Mouse (Mus musculus): ENCODE data around the gene Gng13.

DNA sequence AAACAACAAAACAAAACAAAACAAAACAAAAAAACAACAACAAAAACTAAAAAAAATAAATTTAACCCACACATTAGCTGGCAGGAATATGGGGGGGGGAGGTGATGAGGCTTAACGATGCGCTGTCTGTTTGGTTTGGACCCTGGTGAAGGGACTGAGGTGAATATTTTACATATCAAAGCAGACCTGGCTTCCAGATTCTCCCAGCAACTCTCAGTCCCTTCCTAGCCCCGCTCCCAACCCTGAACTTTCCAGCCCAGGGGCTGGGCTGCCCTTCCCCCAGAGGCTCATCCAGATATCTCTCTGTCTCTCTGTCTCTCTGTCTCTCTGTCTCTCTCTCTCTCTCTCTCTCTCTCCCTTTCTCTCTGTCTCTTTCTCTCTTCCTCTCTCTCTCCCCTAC lies 45.6 kb downstream of the Gng13 start:
- TF ChIP-seq USF1 (IDR thresholded peaks at IDR 0.05; ENCODE audit: low read depth) (no peak), SRF (IDR thresholded peaks at IDR 0.05; ENCODE audit: control insufficient read depth, insufficient read length, low read depth) (no peak), POLR2A (IDR thresholded peaks at IDR 0.05; ENCODE audit: insufficient read length, low read depth) (no peak), MYOD1 (IDR thresholded peaks at IDR 0.05; ENCODE audit: control insufficient read depth in 1 of 3, insufficient read length in 2 of 3, low read depth in 2 of 3) (no peak), MYOG (IDR thresholded peaks at IDR 0.05; ENCODE audit: control insufficient read depth in 1 of 3, insufficient read depth in 1 of 3, insufficient read length in 2 of 3, low read depth in 2 of 3) (no peak), TCF3 (IDR thresholded peaks at IDR 0.05; ENCODE audit: insufficient read length, low read depth) (no peak), TCF12 (IDR thresholded peaks at IDR 0.05; ENCODE audit: insufficient read depth, poor library complexity, severe bottlenecking) (no peak), CEBPB (IDR thresholded peaks at IDR 0.05; ENCODE audit: insufficient read depth, poor library complexity, severe bottlenecking) (no peak), MAX (IDR thresholded peaks at IDR 0.05; ENCODE audit: low read depth) (no peak), POLR2AphosphoS2 (IDR thresholded peaks at IDR 0.05; ENCODE audit: insufficient read length, low read depth) (no peak), E2F4 (IDR thresholded peaks at IDR 0.05; ENCODE audit: insufficient read depth) (no peak)

Measured in myocyte (in vitro differentiated cells).